Mouse (Mus musculus): ENCODE measurements around the gene Aqp3.

DNA sequence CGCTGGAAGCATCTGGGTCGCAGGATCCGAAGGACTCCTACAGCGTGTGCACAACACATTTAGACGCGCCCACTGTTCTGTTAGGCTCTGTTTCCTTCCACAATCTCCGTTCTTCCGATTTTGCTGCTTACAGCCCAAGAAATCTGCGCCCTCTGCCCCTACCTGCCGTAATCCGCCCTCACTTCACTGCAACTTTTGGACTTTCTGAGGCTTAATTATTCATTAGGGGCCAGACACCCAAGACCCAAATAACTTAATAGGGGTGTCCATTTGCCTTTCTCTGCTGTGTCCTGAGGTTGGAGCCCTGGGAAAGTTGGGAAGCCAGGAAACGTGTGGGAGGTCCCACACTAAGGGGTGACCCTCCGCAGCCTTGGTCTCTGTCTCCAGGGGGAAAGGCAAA lies 602 bp downstream of the Aqp3 start:
- TF ChIP-seq HCFC1 (IDR thresholded peaks at IDR 0.05; ENCODE audit: borderline replicate concordance, insufficient read depth, low read length) = no peak
- no peak for TF ChIP-seq ZNF384 (IDR thresholded peaks at IDR 0.05; ENCODE audit: low read depth, low read length)
- TF ChIP-seq CHD2 (IDR thresholded peaks at IDR 0.05; ENCODE audit: low read depth, low read length) = no peak
- no peak for TF ChIP-seq ZC3H11A (IDR thresholded peaks at IDR 0.05; ENCODE audit: borderline replicate concordance, low read depth, low read length)
